Mouse (Mus musculus) embryonic facial prominence, embryonic 11.5 days (tissue): Measurements from ENCODE around the gene Rap1a. TPM values are rescaled to one million over a fixed set of nuclear protein-coding genes. Genes with fewer than 3 reads are reported as not detected.

ENCODE experiments used
- ATAC-seq: fragments of 200-750 bp; cut with Nextera tagmentation; replicated peaks from 2 replicates; pipeline ENCODE4 v1.8.0; 2017; ENCODE audit warnings: low read depth; ENCODE audit not compliant: insufficient number of reproducible peaks, low FRiP score, low TSS enrichment
- DNase-seq: peaks from one replicate; pipeline ENCODE4 v3.0.0-alpha.2; 2015; ENCODE audit warnings: low spot score
- H3K27ac ChIP-seq: fragments of 300-500 bp; sonication (generic); replicated peaks from 2 replicates; pipeline ENCODE4 v1.5.1; 2014; ENCODE audit warnings: mild to moderate bottlenecking, low read depth, low read length, control low read depth
- H3K27me3 ChIP-seq: fragments of 300-500 bp; sonication (generic); 2 replicates; pipeline ENCODE4 v1.6.1; 2014; ENCODE audit warnings: mild to moderate bottlenecking, low read length, moderate library complexity, mixed read lengths; ENCODE audit not compliant: control insufficient read depth, insufficient read depth
- H3K36me3 ChIP-seq: fragments of 300-500 bp; sonication (generic); replicated peaks from 2 replicates; pipeline ENCODE4 v1.6.1; 2014; ENCODE audit warnings: low read depth, mild to moderate bottlenecking, low read length, moderate library complexity, mixed read lengths; ENCODE audit not compliant: control insufficient read depth, insufficient read depth
- H3K4me1 ChIP-seq: fragments of 300-500 bp; sonication (generic); 2 replicates; pipeline ENCODE4 v1.6.1; 2014; ENCODE audit warnings: low read length, mixed read lengths; ENCODE audit not compliant: control insufficient read depth, insufficient read depth
- H3K4me2 ChIP-seq: fragments of 300-500 bp; sonication (generic); 2 replicates; pipeline ENCODE4 v1.6.1; 2014; ENCODE audit warnings: low read depth, mild to moderate bottlenecking, control low read depth, low read length, moderate library complexity
- H3K4me3 ChIP-seq: fragments of 300-500 bp; sonication (generic); 2 replicates; pipeline ENCODE4 v1.5.1; 2014; ENCODE audit warnings: low read depth, low read length, control low read depth
- H3K9ac ChIP-seq: fragments of 300-500 bp; sonication (generic); replicated peaks from 2 replicates; pipeline ENCODE4 v1.6.1; 2014; ENCODE audit warnings: mild to moderate bottlenecking, control low read depth, low read length
- H3K9me3 ChIP-seq: fragments of 300-500 bp; sonication (generic); replicated peaks from 2 replicates; pipeline ENCODE4 v1.6.1; 2016; ENCODE audit warnings: mild to moderate bottlenecking, low read length, inconsistent platforms, mixed read lengths; ENCODE audit not compliant: control insufficient read depth
- WGBS: fragments of 180-500 bp; shearing (Covaris S2); extraction: QIAGEN DNeasy Blood & Tissue Kit; methylation state at CpG from one replicate; pipeline ENCODE4 v1.1.7; 2014; 5-methylcytosine and 5-hydroxymethylcytosine counted together
- polyA plus RNA-seq: library from polyadenylated mRNA; unstranded; fragments of >200 nt; fragmentation: Nextera tagmentation; extraction: Ambion mirVana; gene quantifications from 2 replicates; pipeline ENCODE4 v1.2.1, GENCODE M21; 2014

Rap1a gene
- polyA plus RNA-seq, 1 experiment from 2014 or later, result 88.7 TPM

DNA sequence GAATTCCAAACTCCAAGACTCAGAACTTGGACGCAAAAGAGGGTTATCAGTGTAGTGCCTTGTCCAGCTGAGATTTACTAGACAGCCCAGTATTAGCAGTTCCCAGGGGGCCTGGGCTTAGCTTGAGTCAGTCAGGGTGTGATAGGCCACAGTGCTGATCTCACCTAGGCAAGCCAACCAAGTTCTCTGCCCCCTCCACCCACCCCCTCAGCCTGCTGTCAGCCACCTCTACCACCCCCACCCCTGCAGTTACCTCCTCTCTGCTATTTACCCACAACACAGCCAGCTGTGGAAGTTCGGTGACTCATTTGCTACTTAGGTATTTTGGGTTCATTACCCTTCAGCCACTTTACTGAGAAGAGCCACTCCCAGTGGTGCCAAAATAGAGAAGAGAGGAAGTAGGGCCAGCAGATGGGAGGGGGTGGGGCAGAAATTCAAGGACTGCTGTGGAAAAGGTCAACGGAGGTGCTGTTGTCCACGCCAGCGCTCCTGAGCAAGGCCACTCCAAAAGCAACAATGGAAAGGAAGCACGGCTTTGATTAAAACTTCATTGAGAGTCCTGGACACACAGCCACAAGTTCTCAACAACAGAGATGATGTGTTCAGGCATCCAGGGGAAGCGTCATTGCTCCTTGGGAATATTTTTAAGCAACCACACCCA, 24.5 kb upstream of the Rap1a start:
- H3K4me3 ChIP-seq, result no peak overlapping the region
- no peaks in the 10 kb centered on the region for H3K9me3 ChIP-seq
- H3K27ac ChIP-seq, result no peak overlapping the region
- no peaks in the 10 kb centered on the region for H3K36me3 ChIP-seq
- H3K4me1 ChIP-seq, result no peaks in the 10 kb centered on the region
- no peak overlapping the region for H3K9ac ChIP-seq
- no peak overlapping the region for H3K4me2 ChIP-seq
- ATAC-seq (no peak), DNase-seq (no peak)
- 59% methylated on average over 7 of the region's 7 CpGs for WGBS
- no peaks in the 10 kb centered on the region for H3K27me3 ChIP-seq

DNA sequence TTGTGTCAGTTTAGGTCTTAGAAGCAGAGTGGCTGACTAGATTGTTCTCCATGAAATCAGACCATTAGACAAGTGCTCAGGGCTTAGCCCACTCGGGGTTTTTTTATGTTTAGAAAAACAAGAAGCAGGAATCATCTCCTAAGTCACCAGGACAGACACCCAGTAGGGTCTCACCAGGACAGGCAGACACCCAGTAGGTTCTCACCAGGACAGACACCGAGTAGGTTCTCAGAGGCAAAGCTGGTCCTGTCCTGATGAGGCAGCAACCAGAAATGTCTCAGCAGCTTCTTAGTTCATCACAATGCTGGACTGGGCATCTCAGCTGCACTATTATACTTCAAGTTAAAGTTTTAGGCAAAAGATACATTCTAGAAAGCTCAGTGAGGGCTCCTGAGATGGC, 23.6 kb upstream of the Rap1a start:
- ATAC-seq, result no peak
- Histone ChIP-seq H3K4me2 (no peak overlapping the region), H3K36me3 (no peaks in the 10 kb centered on the region), H3K9me3 (no peaks in the 10 kb centered on the region), H3K4me3 (no peak overlapping the region), H3K9ac (no peak overlapping the region), H3K4me1 (no peaks in the 10 kb centered on the region), H3K27ac (no peak overlapping the region), H3K27me3 (no peaks in the 10 kb centered on the region)
- no peak for DNase-seq
- WGBS, result 50% methylated on average over 2 of the region's 2 CpGs

DNA sequence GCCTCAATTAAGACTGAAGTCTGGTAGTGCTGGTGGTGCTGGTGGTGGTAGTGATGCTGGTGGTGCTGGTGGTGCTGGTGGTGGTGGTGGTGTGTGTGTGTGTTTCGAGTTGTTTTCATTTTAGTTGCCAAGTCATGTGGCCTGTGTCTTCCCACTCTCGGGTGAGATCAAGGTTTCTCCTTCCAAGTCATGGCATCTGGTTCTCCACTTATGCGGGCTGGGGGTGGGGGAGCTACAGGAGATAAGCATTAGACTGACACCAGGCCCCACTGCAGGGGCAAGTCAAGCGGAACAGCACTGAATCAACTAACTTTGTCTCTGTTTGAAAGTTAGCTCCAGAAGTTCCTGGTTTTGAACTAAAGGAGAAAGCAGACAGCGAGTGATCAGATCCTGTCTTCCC, 23.0 kb upstream of the Rap1a start:
- ATAC-seq (no peak), DNase-seq (peak; percentile 9)
- Histone ChIP-seq H3K9ac (no peak overlapping the region), H3K9me3 (no peaks in the 10 kb centered on the region), H3K4me1 (no peaks in the 10 kb centered on the region), H3K4me2 (no peak overlapping the region), H3K27ac (no peak overlapping the region), H3K4me3 (no peak overlapping the region), H3K36me3 (no peaks in the 10 kb centered on the region), H3K27me3 (no peaks in the 10 kb centered on the region)
- 47% methylated on average over 5 of the region's 5 CpGs for whole genome bisulfite sequencing

DNA sequence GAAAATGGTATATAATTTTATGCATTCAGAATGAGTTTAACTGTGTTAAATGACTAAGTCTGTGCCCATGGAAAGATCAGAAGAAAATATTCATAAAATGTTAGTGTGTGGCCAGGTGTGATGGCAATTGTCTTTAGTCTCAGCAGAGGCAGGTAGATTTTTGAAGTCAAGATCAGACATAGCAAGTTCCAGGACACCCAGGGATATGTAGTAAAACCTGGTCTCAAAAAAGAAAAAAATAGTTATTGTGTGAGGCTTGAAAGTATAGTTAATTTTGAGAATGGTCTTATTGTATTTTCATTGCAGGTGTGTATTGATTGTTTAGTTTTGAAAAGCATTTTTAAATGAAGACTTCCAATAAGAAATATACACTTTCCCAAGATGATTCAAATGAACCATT, 22.5 kb upstream of the Rap1a start:
- H3K27me3 ChIP-seq, result no peaks in the 10 kb centered on the region

DNA sequence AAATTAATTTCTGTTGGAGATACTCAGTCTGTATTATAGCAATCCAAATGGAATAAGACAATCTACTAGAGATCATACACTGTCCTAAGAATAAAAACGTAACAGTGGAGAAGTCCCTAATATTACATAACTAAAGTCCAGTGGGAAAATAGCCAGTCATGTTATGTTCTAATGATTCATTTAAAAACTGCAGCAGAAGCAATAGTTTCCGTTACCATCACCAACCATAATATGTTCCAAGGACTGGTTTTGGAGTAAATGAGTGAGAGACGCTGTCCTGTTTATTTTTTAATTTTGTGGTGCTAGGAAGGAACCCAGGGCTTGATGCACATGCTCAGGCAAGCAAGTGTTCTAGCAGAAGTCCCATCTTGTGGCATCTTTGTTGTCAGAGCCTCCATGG, 20.4 kb upstream of the Rap1a start:
- Histone ChIP-seq H3K36me3 (no peaks in the 10 kb centered on the region), H3K27ac (no peak overlapping the region), H3K4me3 (no peak overlapping the region), H3K4me1 (no peaks in the 10 kb centered on the region), H3K9me3 (no peaks in the 10 kb centered on the region), H3K9ac (no peak overlapping the region), H3K27me3 (no peaks in the 10 kb centered on the region), H3K4me2 (no peak overlapping the region)
- DNase-seq (no peak), ATAC-seq (no peak)
- 82% methylated on average over 3 of the region's 3 CpGs for WGBS

More for the DNA sequence above, 22.5 kb upstream of the Rap1a start:
- H3K4me3 ChIP-seq, result no peak overlapping the region
- H3K9ac ChIP-seq, result no peak overlapping the region
- H3K27ac ChIP-seq, result no peak overlapping the region
- H3K9me3 ChIP-seq, result no peaks in the 10 kb centered on the region
- H3K4me2 ChIP-seq, result no peak overlapping the region
- DNase-seq (no peak), ATAC-seq (no peak)
- H3K36me3 ChIP-seq, result no peaks in the 10 kb centered on the region
- H3K4me1 ChIP-seq, result no peaks in the 10 kb centered on the region

DNA sequence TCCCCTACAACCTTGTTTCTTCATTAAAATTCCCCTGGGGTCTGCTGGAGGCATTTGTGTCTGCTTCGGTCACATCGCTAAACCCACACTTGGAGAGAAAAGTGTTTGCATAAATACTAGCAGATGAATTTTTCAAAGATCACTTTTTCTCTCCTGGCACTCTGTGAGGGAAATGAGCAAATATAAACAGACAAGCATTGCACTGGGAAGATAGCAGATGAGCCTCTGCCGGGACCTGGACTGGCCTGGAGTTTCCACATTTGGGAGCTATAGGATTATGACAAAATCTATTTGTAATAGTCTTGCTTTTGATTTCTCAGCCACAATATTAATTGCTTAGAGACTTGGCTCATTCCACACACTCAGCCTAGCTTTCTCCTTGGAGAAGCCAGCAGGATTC, 19.1 kb upstream of the Rap1a start:
- H3K36me3 ChIP-seq, result no peaks in the 10 kb centered on the region
- no peak overlapping the region for H3K4me2 ChIP-seq
- no peak for ATAC-seq
- no peak overlapping the region for H3K4me3 ChIP-seq
- DNase-seq, result no peak
- no peaks in the 10 kb centered on the region for H3K27me3 ChIP-seq
- H3K4me1 ChIP-seq, result no peaks in the 10 kb centered on the region
- whole genome bisulfite sequencing, result 87% methylated on average over 3 of the region's 3 CpGs
- H3K9ac ChIP-seq, result no peak overlapping the region
- no peak overlapping the region for H3K27ac ChIP-seq
- H3K9me3 ChIP-seq, result no peaks in the 10 kb centered on the region

DNA sequence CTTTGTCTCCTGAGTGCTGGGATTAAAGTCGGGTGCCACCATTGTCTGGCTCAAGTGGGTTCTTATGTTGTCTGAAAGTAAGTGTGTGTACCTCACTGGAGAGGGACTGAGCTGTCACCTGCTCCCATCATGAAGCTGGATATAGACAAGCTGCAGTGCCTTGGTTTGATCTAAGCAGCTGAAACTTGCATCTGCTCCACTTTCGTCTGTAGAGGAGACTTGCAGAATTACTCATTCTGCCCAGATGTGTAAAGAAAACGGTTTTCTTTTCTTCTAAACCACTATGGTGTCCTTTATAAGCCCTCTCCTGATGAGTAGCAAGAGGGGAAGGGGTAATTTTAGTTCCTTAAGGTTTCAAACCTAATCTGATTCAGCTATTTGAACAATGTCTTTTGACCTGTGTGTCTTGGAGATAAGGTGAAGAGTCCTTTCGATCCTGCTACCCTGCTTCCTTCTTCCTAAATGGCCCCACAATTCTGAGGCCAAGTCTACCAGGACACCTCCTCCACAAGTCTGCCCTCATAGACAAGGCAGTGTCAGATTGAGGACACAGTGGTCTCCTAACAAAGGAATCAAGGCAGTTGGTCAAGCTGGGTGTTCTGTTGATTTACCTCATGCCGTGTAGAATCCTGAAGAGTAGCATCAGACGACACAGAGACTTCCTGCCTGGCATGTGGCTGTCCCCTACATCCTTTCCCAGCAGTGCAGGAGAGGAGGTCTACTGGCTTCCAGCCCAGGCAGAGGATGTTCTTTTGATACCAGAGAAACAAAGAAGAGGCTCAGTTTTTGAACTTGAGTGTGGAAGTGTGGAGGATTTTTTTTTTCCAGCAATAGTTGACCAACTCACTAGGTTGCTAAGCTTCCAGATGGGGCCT, 17.2 kb upstream of the Rap1a start:
- Histone ChIP-seq H3K27me3 (no peaks in the 10 kb centered on the region), H3K9ac (no peak overlapping the region), H3K9me3 (no peaks in the 10 kb centered on the region), H3K4me1 (no peaks in the 10 kb centered on the region), H3K4me3 (no peak overlapping the region), H3K27ac (no peak overlapping the region), H3K4me2 (no peak overlapping the region), H3K36me3 (no peaks in the 10 kb centered on the region)
- no peak for DNase-seq
- WGBS, result 65% methylated on average over 6 of the region's 6 CpGs
- ATAC-seq, result no peak

DNA sequence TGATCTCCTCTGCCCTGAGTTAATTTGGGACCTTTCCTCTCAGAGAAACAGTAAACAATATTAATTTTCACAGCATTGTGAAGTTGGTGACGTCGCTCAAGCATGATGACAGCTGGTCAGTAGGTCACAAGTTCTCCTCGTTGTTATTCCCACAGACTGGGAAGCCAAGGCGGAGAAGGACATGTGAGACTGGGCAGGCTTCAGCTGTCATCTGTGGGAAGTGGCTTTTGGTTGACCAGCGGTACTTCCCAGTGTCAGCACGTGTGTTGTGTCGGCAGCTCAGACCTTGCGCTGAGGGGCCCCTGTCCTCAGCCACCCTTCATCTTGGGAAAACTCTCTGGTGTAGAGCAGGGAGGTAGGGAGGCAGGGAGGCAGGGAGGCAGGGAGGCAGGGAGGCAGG, 15.0 kb upstream of the Rap1a start:
- DNase-seq (no peak), ATAC-seq (no peak)
- Histone ChIP-seq H3K27ac (no peak overlapping the region), H3K27me3 (no peaks in the 10 kb centered on the region), H3K36me3 (no peaks in the 10 kb centered on the region), H3K9me3 (no peaks in the 10 kb centered on the region), H3K9ac (no peak overlapping the region), H3K4me3 (no peak overlapping the region), H3K4me2 (no peak overlapping the region), H3K4me1 (no peaks in the 10 kb centered on the region)
- WGBS, result 69% methylated on average over 8 of the region's 8 CpGs
